Mouse (Mus musculus) A20 (cell line): ENCODE data around the gene Got2.

Experiments
- DNase-seq: peaks from one replicate; pipeline ENCODE4 v3.0.0-alpha.2; 2011; ENCODE audit warnings: low read depth, low spot score

The Got2 gene

GRCm38 (mm10) chr8:95821266-95821665 lies 67.1 kb downstream of the Got2 start:
- no peak for DNase-seq

GRCm38 (mm10) chr8:95818211-95818610 lies 70.1 kb downstream of the Got2 start:
- no peak for DNase-seq

- no peak for DNase-seq
These were observed 70.8 kb downstream of the Got2 start for GRCm38 (mm10) chr8:95817597-95817996.

GRCm38 (mm10) chr8:95816044-95816708 lies 72.2 kb downstream of the Got2 start:
- DNase-seq, result no peak
